Mouse (Mus musculus) liver, embryonic 11.5 days (tissue): ENCODE results near the gene Kank3. TPM values are rescaled to one million over a fixed set of nuclear protein-coding genes. Genes with fewer than 3 reads are reported as not detected.
A peak's percentile ranks its signal among the peaks of the same experiment; 100 is the strongest.
"Not testable (repeated sequence)": the region's sequence is repeated elsewhere in the genome, so short reads cannot be mapped to it uniquely, and the experiment has no call there.

Experiments used
- ATAC-seq: fragments of 200-750 bp; cut with Nextera tagmentation; replicated peaks from 2 replicates; pipeline ENCODE4 v1.8.0; 2017; ENCODE audit warnings: moderate number of reproducible peaks, mild to moderate bottlenecking, moderate TSS enrichment, moderate library complexity; ENCODE audit not compliant: low FRiP score
- DNase-seq: peaks from one replicate; pipeline ENCODE4 v3.0.0-alpha.2; 2017; ENCODE audit warnings: low spot score
- H3K27ac ChIP-seq: fragments of 300-500 bp; sonication (generic); 2 replicates; pipeline ENCODE4 v1.5.1; 2014; ENCODE audit warnings: mild to moderate bottlenecking, low read depth, low read length, control low read depth
- H3K27me3 ChIP-seq: fragments of 300-500 bp; sonication (generic); replicated peaks from 2 replicates; pipeline ENCODE4 v1.6.1; 2014; ENCODE audit warnings: low read length, mixed read lengths; ENCODE audit not compliant: control insufficient read depth, insufficient read depth
- H3K36me3 ChIP-seq: fragments of 300-500 bp; sonication (generic); 2 replicates; pipeline ENCODE4 v1.6.1; 2014; ENCODE audit warnings: mild to moderate bottlenecking, low read length, moderate library complexity, mixed read lengths; ENCODE audit not compliant: control insufficient read depth, insufficient read depth
- H3K4me1 ChIP-seq: fragments of 300-500 bp; sonication (generic); replicated peaks from 2 replicates; pipeline ENCODE4 v1.6.1; 2014; ENCODE audit warnings: low read length, mixed read lengths; ENCODE audit not compliant: control insufficient read depth, insufficient read depth
- H3K4me2 ChIP-seq: fragments of 300-500 bp; sonication (generic); 2 replicates; pipeline ENCODE4 v1.6.1; 2014; ENCODE audit warnings: mild to moderate bottlenecking, control low read depth, moderate library complexity
- H3K4me3 ChIP-seq: fragments of 300-500 bp; sonication (generic); 2 replicates; pipeline ENCODE4 v1.5.1; 2014; ENCODE audit warnings: low read depth, low read length, control low read depth
- H3K9ac ChIP-seq: fragments of 300-500 bp; sonication (generic); 2 replicates; pipeline ENCODE4 v1.6.1; 2014; ENCODE audit warnings: low read depth, low read length, control low read depth
- H3K9me3 ChIP-seq: fragments of 300-500 bp; sonication (generic); 2 replicates; pipeline ENCODE4 v1.6.1; 2016; ENCODE audit warnings: low read length, inconsistent platforms, mixed read lengths; ENCODE audit not compliant: control insufficient read depth
- WGBS: fragments of 180-500 bp; shearing (Covaris S2); extraction: QIAGEN DNeasy Blood & Tissue Kit; methylation state at CpG from one replicate; pipeline ENCODE4 v1.1.7; 2014; 5-methylcytosine and 5-hydroxymethylcytosine counted together
- polyA plus RNA-seq: library from polyadenylated mRNA; unstranded; fragments of >200 nt; fragmentation: Nextera tagmentation; extraction: Ambion mirVana; gene quantifications from 2 replicates; pipeline ENCODE4 v1.2.1, GENCODE M21; 2014

Kank3 gene
- polyA plus RNA-seq, 1 experiment from 2014 or later, result 23.4 TPM

DNA sequence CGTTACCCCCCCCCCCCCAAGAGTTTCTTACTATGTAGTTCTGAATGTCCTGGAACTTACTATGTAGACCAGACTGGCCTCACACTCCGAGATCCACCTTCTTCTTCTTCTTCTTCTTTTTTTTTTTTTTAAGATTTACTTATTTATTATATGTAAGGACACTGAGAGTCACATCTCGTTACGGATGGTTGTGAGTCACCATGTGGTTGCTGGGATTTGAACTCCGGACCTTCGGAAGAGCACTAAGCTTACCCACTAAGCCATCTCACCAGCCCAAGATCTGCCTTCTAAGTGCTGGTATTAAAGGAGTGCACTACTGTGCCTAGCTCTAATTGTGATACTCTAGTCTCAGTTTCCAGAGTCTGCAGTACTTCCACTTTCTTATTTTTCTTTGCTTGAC lies 5.1 kb downstream of the Kank3 start:
- 80% methylated on average over 6 of the region's 6 CpGs for WGBS

DNA sequence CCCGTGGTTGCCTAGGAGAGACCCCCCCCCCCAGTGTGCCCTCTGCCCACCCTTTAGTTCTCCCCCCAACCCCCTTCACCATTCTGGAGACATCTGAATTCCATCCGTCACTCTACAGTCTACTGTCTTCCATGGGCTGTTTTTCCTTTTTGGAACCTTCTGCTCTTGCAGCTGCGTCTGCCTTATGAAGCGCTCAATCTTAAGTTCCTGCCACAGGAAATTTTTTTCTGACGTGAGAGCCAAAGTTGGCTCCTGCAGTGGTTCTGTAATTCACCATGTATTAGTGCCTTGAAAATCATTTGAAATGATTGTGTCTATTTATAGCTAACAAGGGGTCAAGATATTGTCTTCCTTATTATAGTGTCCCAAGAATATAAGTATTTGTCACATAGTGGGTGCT lies 6.3 kb downstream of the Kank3 start:
- 78% methylated on average over 5 of the region's 5 CpGs for WGBS
- Histone ChIP-seq H3K9ac (peak overlapping the region; percentile 92; the same call in 1 of the 2 replicates), H3K9me3 (no peaks in the 10 kb centered on the region), H3K27me3 (no peaks in the 10 kb centered on the region), H3K4me2 (peak overlapping the region; percentile 97), H3K27ac (no peak overlapping the region), H3K4me3 (peak overlapping the region; percentile 66), H3K4me1 (peaks cover 19% of the 10 kb centered on the region), H3K36me3 (peaks cover 20% of the 10 kb centered on the region)
- DNase-seq (no peak), ATAC-seq (no peak)

More for the DNA sequence above, 5.1 kb downstream of the Kank3 start:
- Histone ChIP-seq H3K9ac (no peak overlapping the region), H3K9me3 (no peaks in the 10 kb centered on the region), H3K4me1 (peaks cover 25% of the 10 kb centered on the region), H3K27ac (no peak overlapping the region), H3K27me3 (no peaks in the 10 kb centered on the region), H3K4me3 (no peak overlapping the region), H3K36me3 (peaks cover 10% of the 10 kb centered on the region; the same call in 1 of the 2 replicates), H3K4me2 (no peak overlapping the region)
- no peak for ATAC-seq
- no peak for DNase-seq

DNA sequence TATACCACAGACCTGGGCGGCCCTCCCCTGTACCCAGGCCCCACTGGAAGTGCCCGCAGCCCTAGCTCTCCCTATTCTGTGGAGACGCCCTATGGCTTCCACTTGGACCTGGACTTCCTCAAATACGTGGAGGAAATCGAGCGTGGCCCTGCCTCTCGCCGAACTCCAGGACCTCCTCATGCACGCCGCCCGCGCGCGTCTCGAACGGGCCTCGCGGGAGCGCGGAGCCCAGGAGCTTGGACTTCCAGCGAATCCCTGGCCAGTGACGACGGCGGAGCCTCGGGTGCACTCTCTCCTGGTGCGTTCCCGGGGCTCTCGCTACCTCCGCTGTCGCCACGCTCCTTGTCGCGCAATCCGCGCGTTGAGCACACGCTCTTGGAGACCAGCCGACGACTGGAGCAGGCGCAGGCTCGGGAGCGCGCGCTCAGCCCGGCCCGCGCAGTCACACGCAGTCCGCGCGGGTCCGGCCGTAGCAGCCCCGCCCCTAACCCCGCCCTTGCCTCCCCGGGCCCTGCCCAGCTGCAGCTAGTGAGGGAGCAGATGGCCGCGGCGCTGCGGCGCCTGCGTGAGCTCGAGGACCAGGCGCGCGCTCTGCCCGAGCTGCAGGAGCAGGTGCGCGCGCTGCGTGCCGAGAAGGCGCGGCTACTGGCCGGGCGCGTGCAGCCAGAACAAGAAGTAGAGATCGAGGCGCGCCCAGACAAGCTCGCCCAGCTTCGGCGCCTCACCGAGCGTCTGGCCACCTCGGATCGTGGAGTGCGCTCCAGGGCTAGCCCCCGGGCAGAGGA lies 7.1 kb downstream of the Kank3 start:
- peak overlapping the region; percentile 97 for H3K4me2 ChIP-seq
- H3K36me3 ChIP-seq, result peaks cover 28% of the 10 kb centered on the region
- H3K4me3 ChIP-seq, result peak overlapping the region; percentile 66
- no peaks in the 10 kb centered on the region for H3K9me3 ChIP-seq
- no peaks in the 10 kb centered on the region for H3K27me3 ChIP-seq
- ATAC-seq, result peak; percentile 97
- H3K4me1 ChIP-seq, result peaks cover 24% of the 10 kb centered on the region
- WGBS, result under 1% methylated on average over 89 of the region's 89 CpGs
- peak overlapping the region; percentile 92 for H3K9ac ChIP-seq
- peak; percentile 93 for DNase-seq
- H3K27ac ChIP-seq, result peak overlapping the region; percentile 82

DNA sequence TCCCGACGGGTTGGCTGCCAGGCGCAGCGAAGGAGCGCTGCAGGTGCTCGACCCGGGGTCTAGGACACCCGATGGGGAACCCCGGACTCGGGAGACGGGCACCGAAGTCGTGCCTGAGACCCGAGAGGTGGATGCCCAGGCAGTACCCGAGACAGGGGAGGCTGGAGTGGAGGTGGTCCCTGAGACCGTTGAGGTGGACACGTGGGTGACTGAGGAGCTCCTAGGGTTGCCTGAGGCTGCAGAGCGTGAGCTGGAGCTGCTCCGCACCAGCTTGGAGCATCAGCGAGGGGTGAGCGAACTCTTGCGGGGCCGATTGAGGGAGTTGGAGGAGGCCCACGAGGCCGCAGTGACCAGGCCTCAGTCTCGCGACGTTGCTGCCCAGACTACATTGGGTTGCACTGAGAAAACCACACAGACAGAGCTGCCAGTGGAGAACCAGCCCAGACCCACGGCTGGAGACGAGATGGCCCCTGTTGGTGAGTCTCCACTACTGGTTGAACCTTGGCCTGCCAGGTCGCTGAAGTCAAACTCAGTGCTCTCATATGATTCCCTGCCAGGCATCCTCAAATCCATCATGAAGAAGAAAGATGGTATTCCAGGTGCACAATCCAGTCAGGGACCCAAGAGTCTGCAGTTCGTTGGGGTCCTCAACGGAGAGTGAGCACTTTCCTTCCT lies 7.8 kb downstream of the Kank3 start:
- Histone ChIP-seq H3K27ac (peak overlapping the region; percentile 76), H3K4me3 (peak overlapping the region; percentile 66), H3K4me2 (peak overlapping the region; percentile 97), H3K9me3 (no peaks in the 10 kb centered on the region), H3K36me3 (peaks cover 35% of the 10 kb centered on the region), H3K9ac (peak overlapping the region; percentile 92), H3K4me1 (peaks cover 28% of the 10 kb centered on the region), H3K27me3 (no peaks in the 10 kb centered on the region)
- DNase-seq (no peak), ATAC-seq (peak; percentile 36; the same call in 1 of the 2 replicates)
- WGBS, result 24% methylated on average over 33 of the region's 33 CpGs

DNA sequence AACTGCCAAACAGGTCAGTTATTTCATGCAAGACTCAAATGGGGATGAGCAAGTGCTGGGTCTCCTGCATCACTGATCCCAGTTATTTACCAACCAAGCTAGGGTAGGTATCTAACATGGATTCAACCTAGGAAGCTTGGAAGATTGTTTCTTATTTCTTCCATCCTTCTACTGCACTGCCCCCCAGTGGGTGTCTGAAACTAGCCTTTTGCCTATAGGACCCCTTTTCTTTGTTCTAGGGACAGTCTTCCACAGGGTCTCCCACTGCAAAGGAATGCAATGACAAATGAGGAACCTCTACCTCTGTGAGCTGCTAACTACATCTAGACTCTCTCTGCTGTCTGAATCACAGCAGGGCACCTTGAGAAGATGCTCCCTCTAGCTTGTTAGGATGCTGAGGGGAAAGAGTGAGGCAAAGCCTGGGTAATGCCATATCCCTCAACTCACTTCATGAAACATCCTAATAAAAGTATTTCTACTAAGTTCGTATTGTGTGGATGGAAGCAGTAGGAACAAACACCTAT lies 12.2 kb downstream of the Kank3 start:
- 95% methylated on average over 1 of the region's 1 CpGs for WGBS
- H3K9me3 ChIP-seq, result no peaks in the 10 kb centered on the region
- no peak overlapping the region for H3K27ac ChIP-seq
- no peak for DNase-seq
- ATAC-seq, result no peak
- peaks cover 37% of the 10 kb centered on the region for H3K4me1 ChIP-seq
- H3K36me3 ChIP-seq, result peaks cover 40% of the 10 kb centered on the region
- peak overlapping the region; percentile 84 for H3K4me2 ChIP-seq
- peak overlapping the region; percentile 75 for H3K4me3 ChIP-seq
- no peaks in the 10 kb centered on the region for H3K27me3 ChIP-seq
- H3K9ac ChIP-seq, result peak overlapping the region; percentile 91

DNA sequence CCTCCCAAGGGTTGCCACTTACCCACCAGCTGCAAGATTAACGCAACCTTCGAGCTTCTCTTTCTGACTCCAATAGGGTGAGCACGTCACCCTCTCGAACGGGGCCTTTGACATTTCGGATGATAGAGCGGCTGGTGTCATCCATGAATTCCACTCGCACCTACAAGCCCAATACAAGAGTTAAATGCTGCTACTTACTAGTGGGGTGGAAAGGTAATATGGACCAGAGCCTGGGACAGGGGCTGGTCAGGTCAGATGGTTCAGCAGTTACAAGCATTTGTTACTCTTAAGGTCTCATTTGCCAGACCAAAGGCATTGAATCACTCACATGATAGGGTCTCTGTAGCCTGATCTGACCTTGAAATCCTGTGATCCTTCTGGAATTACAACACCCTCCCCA lies 12.9 kb downstream of the Kank3 start:
- 64% methylated on average over 8 of the region's 8 CpGs for WGBS
- Histone ChIP-seq H3K27ac (peak overlapping the region; percentile 77), H3K9ac (peak overlapping the region; percentile 91), H3K36me3 (peaks cover 41% of the 10 kb centered on the region), H3K4me1 (peaks cover 31% of the 10 kb centered on the region), H3K4me3 (peak overlapping the region; percentile 75), H3K4me2 (peak overlapping the region; percentile 84)
- not testable (repeated sequence) for ATAC-seq, DNase-seq, H3K27me3 ChIP-seq, H3K9me3 ChIP-seq

DNA sequence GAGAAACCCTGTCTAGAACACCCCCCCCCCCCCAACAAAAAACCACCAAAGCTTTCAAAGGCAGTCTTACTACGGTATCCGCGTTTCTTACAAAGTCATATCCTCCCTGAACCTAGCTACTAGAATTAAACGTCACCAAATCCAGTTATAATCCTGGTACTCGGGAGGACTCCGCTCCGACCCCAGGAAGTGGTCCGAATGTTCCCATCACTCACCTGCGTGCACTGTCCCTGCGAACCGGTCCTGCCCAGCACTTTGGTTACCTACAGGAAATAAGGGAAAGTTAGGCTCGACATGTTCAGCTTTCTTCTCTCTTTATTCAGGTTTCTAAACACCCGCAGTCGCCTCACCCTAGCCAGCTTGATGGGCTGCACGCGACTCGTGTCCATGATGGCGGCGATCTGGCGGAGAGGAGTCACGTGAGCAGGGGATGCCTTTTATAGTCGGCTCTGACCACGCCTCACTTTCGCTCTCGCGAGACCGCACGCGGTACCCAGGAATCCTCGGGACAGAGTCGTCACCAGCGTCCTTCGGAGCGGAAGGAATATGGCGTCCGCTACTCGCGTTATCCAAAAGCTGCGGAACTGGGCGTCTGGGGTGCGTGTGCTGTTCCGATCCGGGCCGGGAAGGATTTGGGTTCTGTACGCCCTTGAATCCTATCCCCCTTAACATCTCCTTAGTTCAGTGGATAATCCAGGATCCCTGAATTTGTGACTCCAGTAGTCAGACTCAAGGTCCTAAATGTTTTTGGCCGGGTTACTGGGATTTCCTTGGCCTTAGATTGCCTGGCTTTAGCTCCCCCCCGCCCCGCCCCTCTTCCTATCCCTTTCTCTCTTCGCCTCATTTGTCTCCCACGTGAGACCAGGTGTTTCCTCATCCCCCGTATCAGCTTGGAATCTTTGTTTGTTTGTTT lies 14.0 kb downstream of the Kank3 start, which contains the start of the genes Rps28 and Ndufa7:
Gene Rps28 (minus strand): TSS at position 479 of the 913 bp plus-strand sequence.
Gene Ndufa7 (plus strand): TSS at position 489 of the 913 bp plus-strand sequence.
- H3K36me3 ChIP-seq, result peaks cover 37% of the 10 kb centered on the region
- under 1% methylated on average over 51 of the region's 51 CpGs for WGBS
- peak within 1 kb of the TSS; percentile 91 for H3K9ac ChIP-seq
- peaks cover 22% of the 10 kb centered on the region for H3K4me1 ChIP-seq
- peak within 1 kb of the TSS; percentile 75 for H3K4me3 ChIP-seq
- no peaks in the 10 kb centered on the region for H3K27me3 ChIP-seq
- H3K27ac ChIP-seq, result peak within 1 kb of the TSS; percentile 77
- DNase-seq, result peak; percentile 94
- H3K9me3 ChIP-seq, result no peaks in the 10 kb centered on the region
- peak; percentile 87 for ATAC-seq
- peak within 1 kb of the TSS; percentile 84 for H3K4me2 ChIP-seq

DNA sequence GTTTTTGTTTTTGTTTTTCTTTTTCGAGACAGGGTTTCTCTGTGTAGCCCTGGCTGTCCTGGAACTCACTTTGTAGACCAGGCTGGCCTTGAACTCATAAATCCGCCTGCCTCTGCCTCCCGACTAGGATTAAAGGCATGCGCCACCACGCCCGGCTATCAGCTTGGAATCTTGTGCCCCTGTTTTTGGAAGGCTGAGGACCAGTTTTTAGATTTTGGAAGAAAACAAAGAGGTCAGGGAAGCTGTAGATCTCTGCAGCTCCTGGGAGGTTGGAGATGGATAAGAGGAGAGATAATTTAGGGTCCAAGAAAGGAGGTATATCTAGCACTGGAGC lies 14.6 kb downstream of the Kank3 start:
- Histone ChIP-seq H3K4me1 (peaks cover 22% of the 10 kb centered on the region), H3K36me3 (peaks cover 37% of the 10 kb centered on the region), H3K4me2 (peak overlapping the region; percentile 81), H3K9ac (peak overlapping the region; percentile 91), H3K27ac (peak overlapping the region; percentile 75; the same call in 1 of the 2 replicates), H3K4me3 (peak overlapping the region; percentile 75)
- WGBS, result 4% methylated on average over 6 of the region's 6 CpGs
- ATAC-seq, H3K9me3 ChIP-seq, H3K27me3 ChIP-seq, DNase-seq: not testable (repeated sequence)
